Comparison of ENCODE assay signal across 11 mouse cellular contexts in genomic region chr7:79502152-79503102, GRCm38 (mm10). TPM values are rescaled to one million over a fixed set of nuclear protein-coding genes. Genes with fewer than 3 reads are reported as not detected.
DNase-seq lines count a peak whose midpoint lies in the region; ATAC-seq and TF ChIP-seq lines count a peak whose summit lies in the region.
"Had no signal": no experiment of that assay in that cellular context is flagged by ENCODE, and none has a peak within 500 bp of the region (broad histone marks: within the 10 kb centered on the region; RNA-seq: fewer than 3 reads in every experiment).

No protein-coding gene starts in this region.

- peaks cover 17% of the 10 kb centered on the region for H3K4me1 ChIP-seq in hindbrain, embryonic 14.5 days (replicated peaks; ENCODE audit: control insufficient read depth, insufficient read depth, low read length)
- peaks cover 65% of the 10 kb centered on the region for H3K4me1 ChIP-seq in neural tube, embryonic 15.5 days
- no peaks in the 10 kb centered on the region for H3K4me1 ChIP-seq in heart, adult 2 months (ENCODE audit: control insufficient read depth, insufficient read depth, low read length)

- H3K27me3 ChIP-seq in hindbrain, embryonic 14.5 days (ENCODE audit: control insufficient read depth, insufficient read depth, low read length) = 0 out of 2 replicates have a peak, but pooled peaks cover 16% of the 10 kb centered on the region
- H3K27me3 ChIP-seq in neural tube, embryonic 15.5 days (replicated peaks) = peaks cover 5% of the 10 kb centered on the region; the same call in 1 of the 2 replicates
- H3K27me3 ChIP-seq in heart, adult 2 months (ENCODE audit: control insufficient read depth, insufficient read depth, low read length) = peaks cover 39% of the 10 kb centered on the region

- H3K36me3 ChIP-seq in hindbrain, embryonic 14.5 days (replicated peaks; ENCODE audit: control insufficient read depth, insufficient read depth) = peaks cover 2% of the 10 kb centered on the region; the same call in 1 of the 2 replicates
- no peaks in the 10 kb centered on the region for H3K36me3 ChIP-seq in neural tube, embryonic 15.5 days
- H3K36me3 ChIP-seq in heart, adult 2 months (ENCODE audit: control insufficient read depth, insufficient read depth, low read length) = no peaks in the 10 kb centered on the region
- H3K36me3 ChIP-seq: limb, embryonic 12.5 days had no signal

- H3K27ac ChIP-seq in hindbrain, embryonic 14.5 days = peak overlapping the region; percentile 99
- H3K27ac ChIP-seq in neural tube, embryonic 15.5 days (replicated peaks) = peak overlapping the region; percentile 98
- H3K27ac ChIP-seq in heart, adult 2 months = no peak overlapping the region
- H3K27ac ChIP-seq: limb, embryonic 12.5 days had no signal

- no peak for TF ChIP-seq CTCF in heart, adult 2 months (IDR thresholded peaks at IDR 0.05)

- H3K4me2 ChIP-seq in hindbrain, embryonic 14.5 days (replicated peaks) = peak overlapping the region; percentile 91
- peak overlapping the region; percentile 87 for H3K4me2 ChIP-seq in neural tube, embryonic 15.5 days
- H3K4me2 ChIP-seq: limb, embryonic 12.5 days had no signal

- DNase-seq in adrenal gland, postnatal 14 days = peak; percentile 27
- no peak for DNase-seq in adrenal gland, adult (ENCODE audit: inconsistent age in 2 of 2, low spot score in 1 of 2)
- peak; percentile 21 to 22 for DNase-seq in right cerebral cortex, adult 2 months (ENCODE audit: low spot score in 2 of 2)
- no peak for DNase-seq in right cerebral cortex, postnatal 25 days
- peak; percentile 51 for DNase-seq in hindbrain, embryonic 14.5 days (ENCODE audit: low spot score)
- no peak for DNase-seq in heart, adult 2 months
- DNase-seq in adrenal gland, postnatal 4 days (ENCODE audit: low spot score in 2 of 2) = no peak
- DNase-seq: lung, postnatal 4 days had no signal

- intact Hi-C loops in heart, adult 2 months (cut with DNase I) = no loop called here

- H3K79me2 ChIP-seq in heart, adult 2 months (replicated peaks; ENCODE audit: control insufficient read depth, insufficient read depth, low read length) = no peaks in the 10 kb centered on the region

- no peaks in the 10 kb centered on the region for H3K9me3 ChIP-seq in hindbrain, embryonic 14.5 days (ENCODE audit: control insufficient read depth, low read length)
- H3K9me3 ChIP-seq in neural tube, embryonic 15.5 days (replicated peaks) = no peaks in the 10 kb centered on the region
- H3K9me3 ChIP-seq: limb, embryonic 12.5 days had no signal

- no peak for TF ChIP-seq POLR2A in heart, adult 2 months (IDR thresholded peaks at IDR 0.05; ENCODE audit: insufficient read depth, low read depth, low read length)

- no peak for TF ChIP-seq EP300 in heart, adult 2 months (IDR thresholded peaks at IDR 0.05; ENCODE audit: insufficient read depth, low read depth, low read length)

- peak overlapping the region; percentile 99 for H3K9ac ChIP-seq in hindbrain, embryonic 14.5 days
- peak overlapping the region; percentile 97 for H3K9ac ChIP-seq in neural tube, embryonic 15.5 days (replicated peaks)
- H3K9ac ChIP-seq in heart, adult 2 months (ENCODE audit: low read depth, low read length) = no peak overlapping the region
- H3K9ac ChIP-seq: limb, embryonic 12.5 days had no signal

- ATAC-seq in hindbrain, embryonic 14.5 days (ENCODE audit: low FRiP score) = no peak
- ATAC-seq in neural tube, embryonic 15.5 days (ENCODE audit: low FRiP score) = no peak
- ATAC-seq: Patski had no signal

- 5% methylated on average over 10 of the region's 10 CpGs for WGBS in hindbrain, embryonic 14.5 days
- WGBS in neural tube, embryonic 15.5 days = 7% methylated on average over 10 of the region's 10 CpGs
- 8% methylated on average over 10 of the region's 10 CpGs for WGBS in heart, adult 2 months

- peak overlapping the region; percentile 88 for H3K4me3 ChIP-seq in hindbrain, embryonic 14.5 days (replicated peaks; ENCODE audit: low read length)
- peak overlapping the region; percentile 74 for H3K4me3 ChIP-seq in neural tube, embryonic 15.5 days (replicated peaks)
- H3K4me3 ChIP-seq in heart, adult 2 months = no peak overlapping the region
- H3K4me3 ChIP-seq: limb, embryonic 12.5 days had no signal

RNA-seq across cellular contexts. Expression of gene Polg, which starts 36.3 kb away (rescaled TPM):
- 71.1 and 79.2 TPM in 2 replicates for total RNA-seq in adrenal gland, postnatal 14 days (2021)
- polyA plus RNA-seq in hindbrain, embryonic 14.5 days (2014; fragmentation: Nextera tagmentation; extraction: Ambion mirVana) = 26.3 and 28.9 TPM in 2 replicates
- polyA plus RNA-seq in neural tube, embryonic 15.5 days (2015; fragmentation: Nextera tagmentation; extraction: Ambion mirVana) = 24.2 and 25.0 TPM in 2 replicates
- total RNA-seq in heart, adult 2 months (2021) = 10 to 100 TPM; 53.0 to 66.5 TPM
- polyA plus RNA-seq in heart, adult 2 months (2012; rRNA removed) = 40.5 and 59.0 TPM in 2 replicates
- 10 to 100 TPM; 87.2 to 93.7 TPM for total RNA-seq in adrenal gland, postnatal 4 days (2021)

Comparison
In these comparisons a context has a peak if more than half of its experiments do, and no peak if none do; other contexts are left out.
1. DNase-seq: peak in adrenal gland, postnatal 14 days (single experiment), right cerebral cortex, adult 2 months (2 of 2) and hindbrain, embryonic 14.5 days (single experiment); none in adrenal gland, adult (0 of 2), right cerebral cortex, postnatal 25 days (single experiment), heart, adult 2 months (0 of 2) and adrenal gland, postnatal 4 days (0 of 2).